Mouse (Mus musculus): ENCODE results near the gene Ulk4. TPM values are rescaled to one million over a fixed set of nuclear protein-coding genes. Genes with fewer than 3 reads are reported as not detected.

Gene Ulk4
- polyA plus RNA-seq, 1 experiment from 2014 or later: 23.2 TPM

DNA sequence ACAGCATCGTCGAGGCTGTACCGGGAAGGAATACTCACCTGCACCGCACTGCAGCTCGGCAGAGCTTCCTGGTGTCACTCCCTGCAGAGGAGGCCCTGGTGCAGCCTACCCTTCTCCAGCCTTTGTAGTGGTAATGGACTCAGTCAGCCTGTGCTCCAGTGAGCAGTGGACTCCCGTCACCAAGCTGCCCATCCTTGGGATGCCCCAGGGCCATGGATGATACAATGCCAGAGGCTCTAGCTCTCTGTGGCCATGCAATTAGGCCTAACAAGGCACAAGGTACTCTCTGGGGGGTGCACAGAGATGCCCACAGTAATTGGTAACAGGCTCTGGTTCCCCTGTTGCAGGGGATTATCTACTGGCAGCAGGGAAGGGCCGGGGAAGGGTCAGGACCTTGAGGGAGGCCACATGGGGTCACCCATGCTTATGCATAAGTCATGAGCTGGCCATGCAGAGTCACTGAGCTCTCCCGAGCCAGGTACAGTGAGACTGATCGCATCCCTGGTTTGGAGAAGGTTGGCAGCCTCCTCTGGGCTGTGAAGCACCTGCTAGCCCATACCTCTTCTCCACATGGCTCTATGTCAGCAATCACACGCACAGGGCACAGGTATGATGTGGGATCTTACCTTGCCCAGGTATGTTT, 244.6 kb downstream of the Ulk4 start:
- WGBS (ENCODE audit: insufficient replicate concordance): 67% methylated on average over 10 of the region's 10 CpGs
- no peak for DNase-seq
- no peak overlapping the region for H3K27ac ChIP-seq (ENCODE audit: low read depth)
- H3K4me2 ChIP-seq (ENCODE audit: low read depth, low read length): no peak overlapping the region
- no peaks in the 10 kb centered on the region for H3K27me3 ChIP-seq (ENCODE audit: insufficient read depth, low read length)
- no peaks in the 10 kb centered on the region for H3K36me3 ChIP-seq (replicated peaks; ENCODE audit: insufficient read depth, low read length)
- ATAC-seq: no peak
- H3K4me1 ChIP-seq (ENCODE audit: insufficient read depth): no peaks in the 10 kb centered on the region
- no peaks in the 10 kb centered on the region for H3K9me3 ChIP-seq (ENCODE audit: low read length)
- no peak for TF ChIP-seq EP300 (IDR thresholded peaks at IDR 0.05; ENCODE audit: low read depth)
- TF ChIP-seq CTCF (IDR thresholded peaks at IDR 0.05; ENCODE audit: low read depth): no peak
- H3K9ac ChIP-seq (replicated peaks): no peak overlapping the region
- H3K4me3 ChIP-seq (ENCODE audit: low read depth, low read length): no peak overlapping the region

DNA sequence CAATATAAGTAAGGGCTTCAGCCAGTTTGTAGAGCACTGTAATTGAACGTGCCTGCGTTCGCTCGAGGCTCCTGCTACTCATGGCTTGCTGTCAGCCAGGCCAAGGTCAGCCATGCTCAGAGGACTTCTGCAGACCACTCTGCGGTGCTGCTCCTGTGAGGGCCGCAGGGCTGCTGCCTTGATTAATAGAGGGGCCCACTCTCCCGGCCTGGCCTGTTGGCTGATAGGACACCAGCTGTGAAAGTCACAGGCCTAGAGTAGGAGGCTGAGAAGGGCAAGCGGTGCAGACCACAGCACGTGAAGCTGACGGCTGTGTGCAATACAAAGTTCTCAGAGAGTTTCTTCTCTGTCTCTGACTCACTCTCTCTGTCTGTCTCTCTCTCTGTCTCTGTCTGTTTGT, 246.0 kb downstream of the Ulk4 start:
- Histone ChIP-seq H3K4me2 (ENCODE audit: low read depth, low read length) (no peak overlapping the region), H3K27ac (ENCODE audit: low read depth) (no peak overlapping the region), H3K9me3 (ENCODE audit: low read length) (no peaks in the 10 kb centered on the region), H3K36me3 (replicated peaks; ENCODE audit: insufficient read depth, low read length) (no peaks in the 10 kb centered on the region), H3K4me3 (ENCODE audit: low read depth, low read length) (no peak overlapping the region), H3K9ac (replicated peaks) (no peak overlapping the region), H3K27me3 (ENCODE audit: insufficient read depth, low read length) (no peaks in the 10 kb centered on the region), H3K4me1 (ENCODE audit: insufficient read depth) (no peaks in the 10 kb centered on the region)
- DNase-seq: no peak
- no peak for ATAC-seq
- TF ChIP-seq EP300 (IDR thresholded peaks at IDR 0.05; ENCODE audit: low read depth) (no peak), CTCF (IDR thresholded peaks at IDR 0.05; ENCODE audit: low read depth) (no peak)
- WGBS (ENCODE audit: insufficient replicate concordance): 62% methylated on average over 10 of the region's 10 CpGs

DNA sequence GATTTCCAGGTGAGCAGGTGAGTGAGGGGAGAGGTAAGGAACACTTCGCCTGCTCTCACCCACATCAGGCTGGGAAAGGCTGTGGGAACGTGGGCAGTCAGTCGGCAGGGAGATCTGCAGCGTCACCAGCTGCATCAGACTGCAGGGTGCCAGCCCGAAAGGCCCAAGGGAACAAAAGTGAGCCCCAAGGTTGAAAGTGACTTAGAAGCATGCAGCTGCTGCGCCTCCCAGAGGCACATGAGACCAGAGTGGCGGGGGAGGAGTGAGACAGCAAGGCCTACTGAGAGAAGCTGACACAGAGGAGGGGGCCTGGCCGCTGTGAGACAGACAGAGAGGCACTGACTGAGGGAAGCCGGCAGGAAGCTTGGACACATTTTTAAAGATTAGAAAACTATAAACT, 247.2 kb downstream of the Ulk4 start:
- ATAC-seq: no peak
- TF ChIP-seq EP300 (IDR thresholded peaks at IDR 0.05; ENCODE audit: low read depth): no peak
- no peak for TF ChIP-seq CTCF (IDR thresholded peaks at IDR 0.05; ENCODE audit: low read depth)
- no peaks in the 10 kb centered on the region for H3K9me3 ChIP-seq (ENCODE audit: low read length)
- H3K4me2 ChIP-seq (ENCODE audit: low read depth, low read length): no peak overlapping the region
- no peak overlapping the region for H3K27ac ChIP-seq (ENCODE audit: low read depth)
- no peak overlapping the region for H3K9ac ChIP-seq (replicated peaks)
- H3K36me3 ChIP-seq (replicated peaks; ENCODE audit: insufficient read depth, low read length): no peaks in the 10 kb centered on the region
- DNase-seq: no peak
- no peaks in the 10 kb centered on the region for H3K27me3 ChIP-seq (ENCODE audit: insufficient read depth, low read length)
- WGBS (ENCODE audit: insufficient replicate concordance): 64% methylated on average over 9 of the region's 9 CpGs
- no peak overlapping the region for H3K4me3 ChIP-seq (ENCODE audit: low read depth, low read length)
- no peaks in the 10 kb centered on the region for H3K4me1 ChIP-seq (ENCODE audit: insufficient read depth)

DNA sequence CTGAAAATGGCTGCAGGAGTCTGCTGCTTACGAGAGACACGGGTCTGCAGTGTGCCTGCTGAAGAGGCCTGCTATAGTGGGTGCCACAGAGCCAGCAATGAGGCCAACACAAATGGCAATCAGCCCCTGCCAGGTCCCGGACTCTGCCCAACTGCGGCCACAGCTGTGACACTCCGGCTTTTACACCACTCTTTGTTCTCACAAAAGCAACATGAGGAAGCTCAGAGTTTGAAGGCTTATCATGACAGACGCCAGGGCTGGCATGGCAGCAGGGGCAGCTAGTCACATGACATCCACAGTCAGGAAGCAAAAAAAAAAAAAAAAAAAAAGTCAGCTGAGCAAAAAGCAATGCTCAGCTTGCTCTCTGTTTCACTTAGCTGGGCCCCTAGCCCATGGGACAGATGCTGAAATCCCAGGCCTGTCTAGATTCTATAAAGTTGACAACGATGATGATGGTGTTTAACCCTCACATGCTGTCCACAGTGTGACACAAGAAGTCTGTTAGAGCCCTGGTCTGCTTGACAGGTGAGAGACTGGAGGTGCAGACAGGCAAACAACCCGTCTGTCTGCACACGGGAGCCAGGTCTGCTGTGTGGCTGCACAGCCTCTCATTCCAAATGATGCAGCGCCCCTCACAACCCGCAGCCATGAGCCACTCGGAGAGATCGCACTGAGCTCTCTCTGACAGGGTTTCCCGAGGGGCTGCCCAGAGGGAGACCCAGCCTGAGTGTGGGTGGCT, 253.3 kb downstream of the Ulk4 start:
- 77% methylated on average over 14 of the region's 14 CpGs for WGBS (ENCODE audit: insufficient replicate concordance)
- Histone ChIP-seq H3K27ac (ENCODE audit: low read depth) (no peak overlapping the region), H3K9ac (replicated peaks) (no peak overlapping the region), H3K36me3 (replicated peaks; ENCODE audit: insufficient read depth, low read length) (no peaks in the 10 kb centered on the region), H3K4me3 (ENCODE audit: low read depth, low read length) (no peak overlapping the region), H3K9me3 (ENCODE audit: low read length) (no peaks in the 10 kb centered on the region), H3K4me2 (ENCODE audit: low read depth, low read length) (no peak overlapping the region), H3K4me1 (ENCODE audit: insufficient read depth) (peaks cover 5% of the 10 kb centered on the region; the same call in 1 of the 2 replicates), H3K27me3 (ENCODE audit: insufficient read depth, low read length) (no peaks in the 10 kb centered on the region)
- TF ChIP-seq CTCF (IDR thresholded peaks at IDR 0.05; ENCODE audit: low read depth) (no peak), EP300 (IDR thresholded peaks at IDR 0.05; ENCODE audit: low read depth) (no peak)
- no peak for DNase-seq
- no peak for ATAC-seq

DNA sequence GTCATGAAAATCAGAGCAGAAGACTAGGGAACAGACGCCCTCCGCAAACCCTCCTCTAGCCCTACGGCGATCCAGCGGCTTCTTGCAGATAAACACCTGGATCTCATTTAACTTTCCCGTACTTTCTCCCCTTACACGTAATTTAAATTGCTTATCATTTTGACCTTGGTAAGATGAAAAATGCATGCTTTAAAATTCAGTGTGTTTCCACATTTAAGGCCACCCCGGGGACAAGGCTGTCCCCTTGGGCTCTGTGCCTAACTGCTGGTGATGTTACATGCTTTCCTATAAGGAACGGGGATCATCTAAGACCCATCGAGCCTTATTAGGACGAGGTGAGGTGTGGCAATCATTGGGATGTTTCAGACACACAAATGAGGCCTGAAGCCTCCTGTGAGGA, 256.6 kb downstream of the Ulk4 start:
- Histone ChIP-seq H3K36me3 (replicated peaks; ENCODE audit: insufficient read depth, low read length) (no peaks in the 10 kb centered on the region), H3K4me3 (ENCODE audit: low read depth, low read length) (no peak overlapping the region), H3K4me1 (ENCODE audit: insufficient read depth) (peaks cover 7% of the 10 kb centered on the region; the same call in 1 of the 2 replicates), H3K27me3 (ENCODE audit: insufficient read depth, low read length) (no peaks in the 10 kb centered on the region), H3K9ac (replicated peaks) (no peak overlapping the region), H3K4me2 (ENCODE audit: low read depth, low read length) (no peak overlapping the region), H3K27ac (ENCODE audit: low read depth) (no peak overlapping the region), H3K9me3 (ENCODE audit: low read length) (no peaks in the 10 kb centered on the region)
- no peak for DNase-seq
- TF ChIP-seq EP300 (IDR thresholded peaks at IDR 0.05; ENCODE audit: low read depth): no peak
- TF ChIP-seq CTCF (IDR thresholded peaks at IDR 0.05; ENCODE audit: low read depth): no peak
- no peak for ATAC-seq
- 80% methylated on average over 11 of the region's 11 CpGs for WGBS (ENCODE audit: insufficient replicate concordance)

DNA sequence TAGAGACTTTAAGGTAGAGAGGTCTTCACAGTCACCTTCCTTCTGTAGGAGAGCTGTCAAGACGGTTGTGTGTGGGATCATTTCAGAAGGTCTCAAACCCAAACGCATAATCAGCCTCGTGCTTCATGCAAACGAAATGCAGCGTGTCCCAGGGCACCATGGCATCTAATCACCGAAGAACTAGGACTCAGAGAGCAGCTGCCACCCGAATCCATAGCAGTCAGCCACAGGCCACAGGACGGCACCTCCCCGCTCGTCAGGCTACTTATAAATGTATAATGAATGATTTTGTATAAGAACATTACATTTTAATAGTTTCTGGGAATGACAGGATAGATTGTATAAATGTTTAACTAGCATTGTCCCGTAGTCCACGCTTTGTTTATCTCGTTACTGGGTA, 257.1 kb downstream of the Ulk4 start:
- no peak overlapping the region for H3K27ac ChIP-seq (ENCODE audit: low read depth)
- no peaks in the 10 kb centered on the region for H3K9me3 ChIP-seq (ENCODE audit: low read length)
- no peak overlapping the region for H3K4me3 ChIP-seq (ENCODE audit: low read depth, low read length)
- WGBS (ENCODE audit: insufficient replicate concordance): 76% methylated on average over 13 of the region's 13 CpGs
- H3K4me2 ChIP-seq (ENCODE audit: low read depth, low read length): no peak overlapping the region
- peaks cover 7% of the 10 kb centered on the region; the same call in 1 of the 2 replicates for H3K4me1 ChIP-seq (ENCODE audit: insufficient read depth)
- ATAC-seq (no peak), DNase-seq (no peak)
- TF ChIP-seq CTCF (IDR thresholded peaks at IDR 0.05; ENCODE audit: low read depth) (no peak), EP300 (IDR thresholded peaks at IDR 0.05; ENCODE audit: low read depth) (no peak)
- H3K36me3 ChIP-seq (replicated peaks; ENCODE audit: insufficient read depth, low read length): no peaks in the 10 kb centered on the region
- H3K27me3 ChIP-seq (ENCODE audit: insufficient read depth, low read length): no peaks in the 10 kb centered on the region
- no peak overlapping the region for H3K9ac ChIP-seq (replicated peaks)

All from liver, postnatal 0 days (tissue).